Mouse (Mus musculus) heart, postnatal 14 days (tissue): ENCODE measurements around the gene Gm15319. TPM values are rescaled to one million over a fixed set of nuclear protein-coding genes. Genes with fewer than 3 reads are reported as not detected.
"Not testable (repeated sequence)": the region's sequence is repeated elsewhere in the genome, so short reads cannot be mapped to it uniquely, and the experiment has no call there.

Experiments used
- DNase-seq, 2 experiments: peaks; one replicate each; pipeline ENCODE4 v3.0.0; 2021 to 2022
- intact Hi-C: fragments of 180-260 bp; cut with DNase I; formaldehyde crosslinking; loops from one replicate; pipeline ENCODE4 v1.15.1; 2025
- long read RNA-seq, 2 experiments: library from polyadenylated mRNA; stranded (forward); transcript quantifications; one replicate each; pipeline ENCODE4 v2.0.0; 2021
- total RNA-seq, 2 experiments: library from RNA; stranded (reverse); gene quantifications; 2 replicates each; pipeline ENCODE4 v1.2.3; 2021

Gene Gm15319
- total RNA-seq = 1 to 10 TPM in 1 of 2 experiments, under 1 TPM in 1; 0.20 to 1.3 TPM
- long read RNA-seq, experiment 1 = 0 reads
- long read RNA-seq, experiment 2 = 0 reads

GRCm38 (mm10) chr8:20363110-20363509, at the start of gene Gm15319:
Gene Gm15319, minus strand, starts transcription at chr8:20363210.
- intact Hi-C loops = not testable (repeated sequence)

DNA sequence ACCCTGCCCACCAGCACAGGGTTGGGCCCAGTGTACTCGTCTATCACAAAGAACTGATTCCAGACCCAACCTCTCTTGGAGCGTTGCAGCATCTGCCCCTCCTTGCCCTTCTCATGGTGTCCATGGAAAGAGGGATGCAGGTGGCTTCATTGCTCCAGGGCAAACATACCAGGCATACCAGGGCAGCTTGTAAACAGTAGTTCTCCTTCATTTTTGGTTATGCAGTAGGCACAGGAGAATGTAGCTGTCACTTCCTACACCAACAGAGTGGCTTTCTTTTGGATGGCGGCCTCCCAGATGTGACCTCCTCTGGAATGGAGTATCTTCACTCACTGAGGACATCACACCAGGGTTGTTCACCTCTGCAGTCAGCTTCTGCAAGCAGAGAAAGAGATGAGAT, 47.3 kb upstream of the Gm15319 start:
- intact Hi-C loops = not testable (repeated sequence)

More at GRCm38 (mm10) chr8:20363110-20363509, at the start of gene Gm15319:
- DNase-seq = not testable (repeated sequence)

DNA sequence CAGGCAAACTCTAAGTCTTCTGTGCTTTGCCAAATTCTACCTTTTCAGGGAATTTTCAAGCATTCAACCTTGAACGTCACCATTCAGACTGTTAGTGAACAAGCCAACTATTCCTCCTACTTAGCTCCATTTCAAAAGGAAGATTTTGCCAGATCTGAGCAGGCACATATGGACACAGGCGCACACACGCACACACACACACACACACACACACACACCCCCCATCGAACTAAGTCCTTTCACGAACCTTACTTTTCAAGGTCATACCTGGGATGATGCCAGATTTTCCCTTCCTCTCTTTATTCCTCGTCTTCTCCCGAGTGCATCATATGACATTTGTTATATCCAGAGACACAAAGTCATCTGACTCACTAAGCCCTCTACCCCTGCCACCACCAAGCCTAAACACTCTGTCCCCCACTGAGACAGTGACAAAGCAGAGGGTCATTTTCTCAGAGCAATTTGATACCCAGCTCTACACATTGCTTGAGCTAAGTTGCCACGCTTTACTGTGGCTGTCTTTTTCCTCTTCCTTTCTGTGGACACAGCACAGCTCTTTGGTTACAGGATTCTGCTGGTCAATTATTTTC, 45.5 kb upstream of the Gm15319 start:
- DNase-seq = peak; percentile 23 to 32
- intact Hi-C loops = not testable (repeated sequence)

More for the DNA sequence above, 47.3 kb upstream of the Gm15319 start:
- not testable (repeated sequence) for DNase-seq

DNA sequence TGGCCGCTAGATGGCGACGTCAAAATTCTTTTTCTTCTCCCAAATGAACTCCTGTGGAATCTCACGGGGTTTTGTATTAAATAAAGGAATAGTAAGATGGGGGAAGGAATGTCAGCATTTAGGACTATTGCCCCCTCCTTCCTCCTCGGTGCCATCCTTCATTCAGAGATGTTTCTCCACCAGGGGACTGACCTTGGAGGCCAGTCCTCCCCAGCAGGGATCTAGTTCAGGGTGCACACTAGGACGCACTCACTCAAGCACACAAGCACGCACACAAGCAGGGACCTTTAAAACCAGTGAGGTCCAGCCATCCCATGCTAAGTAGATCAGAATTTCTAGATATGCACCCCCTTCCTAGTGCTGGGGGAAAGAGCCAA, 26.3 kb upstream of the Gm15319 start:
- intact Hi-C loops = not testable (repeated sequence)
- DNase-seq = peak; percentile 24 to 33

DNA sequence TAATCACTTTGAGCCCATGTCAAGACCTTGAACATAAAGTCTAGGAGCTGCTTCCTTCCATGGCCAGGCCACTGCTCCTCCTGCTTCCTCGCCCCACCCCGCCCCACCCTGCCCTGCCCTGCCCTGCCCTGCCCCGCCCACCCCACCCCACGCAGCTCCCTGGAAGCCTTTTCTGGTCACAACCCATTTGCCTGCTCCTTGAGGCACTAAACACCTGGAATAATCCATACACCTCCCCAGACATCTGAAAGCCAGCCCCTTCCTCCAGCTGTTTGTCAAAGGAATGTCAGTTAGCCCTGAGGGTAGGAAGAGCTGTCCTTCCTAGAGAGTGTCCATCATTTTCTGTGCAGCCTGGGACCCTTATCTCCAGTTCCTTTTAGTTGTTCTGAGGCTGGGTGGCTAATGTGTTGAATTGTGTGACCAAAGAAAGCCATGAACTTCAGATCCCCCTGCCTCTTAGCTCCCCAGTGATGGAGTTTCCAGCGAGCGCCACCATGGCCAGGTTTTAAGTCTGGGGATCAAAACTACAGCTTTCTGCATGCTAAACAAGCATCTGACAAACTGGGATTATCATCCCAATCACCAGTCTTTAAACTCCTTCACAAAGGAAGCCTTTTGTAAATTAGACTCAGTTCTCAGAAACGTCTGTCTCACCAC, 25.8 kb upstream of the Gm15319 start:
- intact Hi-C loops = not testable (repeated sequence)
- DNase-seq = peak; percentile 20 to 27

GRCm38 (mm10) chr8:20387121-20387794, 24.2 kb upstream of the Gm15319 start:
- DNase-seq = peak in 1 of 2 experiments; percentile 17
- intact Hi-C loops = not testable (repeated sequence)

GRCm38 (mm10) chr8:20384990-20385389, 22.0 kb upstream of the Gm15319 start:
- DNase-seq, intact Hi-C loops: not testable (repeated sequence)

DNA sequence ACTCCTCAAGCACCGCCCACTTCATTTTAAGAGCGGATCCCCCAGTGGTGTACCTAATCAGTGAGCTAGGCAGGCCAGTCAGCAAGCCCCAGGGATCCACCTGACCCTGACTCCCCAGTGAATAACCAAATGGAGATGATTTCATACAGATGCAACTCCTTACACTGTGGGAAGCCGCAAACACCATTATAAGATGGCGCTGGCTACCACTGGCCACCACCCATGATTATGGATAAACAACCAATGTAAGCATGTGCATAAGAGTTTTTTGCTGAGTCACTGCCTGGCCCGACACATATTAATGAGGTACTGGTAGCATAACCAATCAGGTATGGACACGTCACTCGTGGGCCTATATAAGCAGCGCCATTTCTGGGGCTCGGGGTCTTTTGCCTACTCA, 21.1 kb upstream of the Gm15319 start:
- intact Hi-C loops = not testable (repeated sequence)
- DNase-seq = peak; percentile 2 to 11

- DNase-seq, intact Hi-C loops: not testable (repeated sequence)
These were observed 19.1 kb upstream of the Gm15319 start for GRCm38 (mm10) chr8:20382146-20382545.

DNA sequence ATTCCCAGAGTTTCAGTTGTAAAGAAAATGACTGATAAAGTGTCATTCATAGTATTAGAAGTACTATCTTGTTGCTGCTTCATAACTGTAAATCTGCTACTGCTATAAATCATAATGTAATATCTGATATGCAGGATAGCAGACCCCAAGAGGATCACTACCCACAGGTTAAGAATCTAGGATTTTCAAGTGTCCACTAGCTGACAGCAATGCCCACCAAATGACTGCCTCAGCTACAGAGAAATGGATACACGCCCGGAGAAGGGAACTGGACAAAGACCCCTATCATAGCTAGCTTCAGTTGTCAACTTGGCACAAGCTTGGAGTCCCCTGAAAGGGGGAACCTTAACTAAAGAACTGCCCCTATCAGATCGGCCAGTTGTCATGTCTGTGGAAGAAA, 18.6 kb upstream of the Gm15319 start:
- intact Hi-C loops, DNase-seq: not testable (repeated sequence)

- intact Hi-C loops, DNase-seq: not testable (repeated sequence)
These were observed 18.2 kb upstream of the Gm15319 start for GRCm38 (mm10) chr8:20381239-20381620.

- DNase-seq = peak in 1 of 2 experiments; percentile 3
- intact Hi-C loops = not testable (repeated sequence)
These were observed 17.7 kb upstream of the Gm15319 start for GRCm38 (mm10) chr8:20380590-20381238.

- DNase-seq = peak in 1 of 2 experiments; percentile 6
These were observed 16.8 kb upstream of the Gm15319 start for GRCm38 (mm10) chr8:20379650-20380436.

GRCm38 (mm10) chr8:20378786-20379649, 16.0 kb upstream of the Gm15319 start:
- peak; percentile 27 to 30 for DNase-seq
- intact Hi-C loops = not testable (repeated sequence)

More at GRCm38 (mm10) chr8:20379650-20380436, 16.8 kb upstream of the Gm15319 start:
- intact Hi-C loops = not testable (repeated sequence)

GRCm38 (mm10) chr8:20378353-20378752, 15.3 kb upstream of the Gm15319 start:
- intact Hi-C loops = not testable (repeated sequence)
- DNase-seq = peak; percentile 10 to 44

DNA sequence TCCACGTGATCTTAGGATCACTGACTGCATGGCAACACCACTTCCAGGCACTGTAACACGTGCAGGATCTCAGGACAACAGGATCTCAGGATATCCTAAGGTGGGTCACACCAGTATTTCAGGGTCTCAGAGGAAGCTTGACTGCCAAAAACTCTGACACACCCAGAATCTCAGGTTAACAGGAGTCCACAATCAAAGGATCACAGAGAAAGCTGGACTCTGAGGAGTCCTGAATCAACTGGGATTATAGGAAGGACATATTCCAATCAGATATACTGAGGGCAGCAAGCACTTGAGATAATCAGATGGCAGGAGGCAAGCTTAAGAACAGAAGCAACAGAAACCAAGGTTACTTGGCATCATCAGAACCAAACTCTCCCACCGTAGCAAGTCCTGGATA, 12.7 kb upstream of the Gm15319 start:
- DNase-seq, intact Hi-C loops: not testable (repeated sequence)

DNA sequence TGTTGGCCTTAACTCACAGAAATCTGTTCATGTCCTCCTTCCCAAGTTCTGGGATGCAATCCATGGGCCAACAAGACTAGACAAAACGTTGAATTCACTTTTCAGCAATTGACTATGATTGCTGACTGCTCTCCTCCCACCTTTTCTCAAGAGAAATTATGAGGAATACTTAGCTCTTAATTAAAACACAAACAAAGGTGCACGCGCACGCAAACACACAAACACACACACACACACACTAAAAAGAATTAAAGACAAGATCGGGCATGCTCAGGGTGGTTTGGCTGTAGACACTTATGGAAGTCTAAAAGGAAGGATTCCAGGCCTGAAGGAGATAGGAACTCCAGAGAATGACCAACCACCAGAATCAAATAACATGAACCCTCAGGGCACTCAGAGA, 6.6 kb downstream of the Gm15319 start:
- intact Hi-C loops = not testable (repeated sequence)

GRCm38 (mm10) chr8:20353579-20353978, 9.4 kb downstream of the Gm15319 start:
- intact Hi-C loops = not testable (repeated sequence)

More for the DNA sequence above, 6.6 kb downstream of the Gm15319 start:
- DNase-seq = not testable (repeated sequence)

DNA sequence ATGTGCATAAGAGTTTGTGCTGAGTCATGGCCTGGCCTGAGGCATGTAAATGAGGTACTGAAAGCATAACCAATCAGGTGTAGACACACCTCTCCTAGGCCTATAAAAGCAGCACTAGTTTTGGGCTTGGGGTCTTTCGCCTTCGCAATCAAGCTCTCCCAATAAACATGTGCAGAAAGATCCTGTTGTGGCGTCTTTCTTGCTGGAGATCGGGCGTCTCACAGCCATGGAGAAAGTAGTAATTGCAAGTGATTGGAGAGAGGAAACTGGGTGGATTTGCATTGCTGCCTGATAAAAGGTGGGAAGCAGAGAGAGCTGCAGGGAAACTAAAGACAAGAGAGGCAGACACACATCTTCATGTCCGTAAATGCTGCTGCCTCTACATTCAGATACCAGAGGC, 60.3 kb downstream of the Gm15319 start:
- intact Hi-C loops, DNase-seq: not testable (repeated sequence)

More at GRCm38 (mm10) chr8:20353579-20353978, 9.4 kb downstream of the Gm15319 start:
- DNase-seq = peak in 1 of 2 experiments; percentile 2
